Mouse (Mus musculus) small intestine, adult 2 months (tissue): ENCODE measurements at regions not wholly inside any gene's neighbourhood (a gene's known extent, or its start where the extent isn't known, plus 50 kb on each side); places are given as distances from the start of the nearest gene placed in this dataset.

Experiments used
- CTCF ChIP-seq: fragments of 200-500 bp; IDR thresholded peaks from 2 replicates; pipeline ENCODE4 v1.5.1; 2012; ENCODE audit warnings: low read depth, mild to moderate bottlenecking, control low read depth, inconsistent platforms, low read length, moderate library complexity, mixed read lengths; ENCODE audit not compliant: insufficient replicate concordance, insufficient read length; ENCODE audit errors: extremely low read depth
- POLR2A ChIP-seq: fragments of 200-500 bp; IDR thresholded peaks from 2 replicates; pipeline ENCODE4 v1.6.1; 2012; ENCODE audit warnings: low read depth, mild to moderate bottlenecking, control low read depth, inconsistent platforms, low read length, moderate library complexity

- TF ChIP-seq CTCF (no peak), POLR2A (no peak)
Observed at GRCm38 (mm10) chr8:115481136-115481535, 226.5 kb downstream of the Maf start.
